Mouse (Mus musculus) midbrain, postnatal 0 days (tissue): ENCODE results near the gene Atxn7. TPM values are rescaled to one million over a fixed set of nuclear protein-coding genes. Genes with fewer than 3 reads are reported as not detected.
"Not testable (repeated sequence)": the region's sequence is repeated elsewhere in the genome, so short reads cannot be mapped to it uniquely, and the experiment has no call there.

Source experiments
- ATAC-seq: fragments of 200-750 bp; cut with Nextera tagmentation; 2 replicates; pipeline ENCODE4 v1.8.0; 2017; ENCODE audit warnings: moderate number of reproducible peaks, mild to moderate bottlenecking, moderate TSS enrichment, moderate library complexity; ENCODE audit not compliant: low FRiP score
- DNase-seq: peaks from one replicate; pipeline ENCODE4 v3.0.0-alpha.2; 2015; ENCODE audit warnings: low spot score
- H3K27ac ChIP-seq: fragments of 300-500 bp; sonication (generic); 2 replicates; pipeline ENCODE4 v1.5.1; 2014; ENCODE audit warnings: low read depth, mild to moderate bottlenecking, low read length, mixed read lengths
- H3K27me3 ChIP-seq: fragments of 300-500 bp; sonication (generic); 2 replicates; pipeline ENCODE4 v1.6.1; 2014; ENCODE audit warnings: low read length, control low read depth, mixed read lengths; ENCODE audit not compliant: insufficient read depth
- H3K36me3 ChIP-seq: fragments of 300-500 bp; sonication (generic); 2 replicates; pipeline ENCODE4 v1.6.1; 2014; ENCODE audit warnings: low read length, control low read depth, mixed read lengths; ENCODE audit not compliant: insufficient read depth
- H3K4me1 ChIP-seq: fragments of 300-500 bp; sonication (generic); 2 replicates; pipeline ENCODE4 v1.6.1; 2014; ENCODE audit warnings: mild to moderate bottlenecking, control low read depth, antibody characterized with exemption, low read length, mixed read lengths; ENCODE audit not compliant: insufficient read depth
- H3K4me2 ChIP-seq: fragments of 300-500 bp; sonication (generic); 2 replicates; pipeline ENCODE4 v1.6.1; 2014; ENCODE audit warnings: low read depth, mild to moderate bottlenecking, low read length, mixed read lengths; ENCODE audit not compliant: poor library complexity, severe bottlenecking
- H3K4me3 ChIP-seq: fragments of 300-500 bp; sonication (generic); 2 replicates; pipeline ENCODE4 v1.5.1; 2014; ENCODE audit warnings: low read depth, mild to moderate bottlenecking, low read length, moderate library complexity
- H3K9ac ChIP-seq: fragments of 300-500 bp; sonication (generic); replicated peaks from 2 replicates; pipeline ENCODE4 v1.6.1; 2014; ENCODE audit warnings: mild to moderate bottlenecking, low read length, moderate library complexity, mixed read lengths; ENCODE audit not compliant: poor library complexity, severe bottlenecking
- H3K9me3 ChIP-seq: fragments of 300-500 bp; sonication (generic); 2 replicates; pipeline ENCODE4 v1.6.1; 2016; ENCODE audit warnings: low read length, control low read depth
- CTCF ChIP-seq: IDR thresholded peaks from 2 replicates; pipeline ENCODE4 v1.5.1; 2016; ENCODE audit warnings: antibody characterized with exemption, mild to moderate bottlenecking
- WGBS: fragments of 180-500 bp; shearing (Covaris S2); extraction: QIAGEN DNeasy Blood & Tissue Kit; methylation state at CpG from one replicate; pipeline ENCODE4 v1.1.7; 2014; 5-methylcytosine and 5-hydroxymethylcytosine counted together
- polyA plus RNA-seq: library from polyadenylated mRNA; unstranded; fragments of >200 nt; fragmentation: Nextera tagmentation; extraction: Ambion mirVana; gene quantifications from 2 replicates; pipeline ENCODE4 v1.2.1, GENCODE M21; 2015
- total RNA-seq: library from RNA; depleted of rRNA; stranded (reverse); fragments of >200 nt; gene quantifications from 2 replicates; pipeline ENCODE4 v1.2.3, GENCODE M21; 2014

Gene Atxn7
- total and polyA plus RNA-seq, 2 experiments from 2014 or later, result 2.5 to 12.7 TPM

DNA sequence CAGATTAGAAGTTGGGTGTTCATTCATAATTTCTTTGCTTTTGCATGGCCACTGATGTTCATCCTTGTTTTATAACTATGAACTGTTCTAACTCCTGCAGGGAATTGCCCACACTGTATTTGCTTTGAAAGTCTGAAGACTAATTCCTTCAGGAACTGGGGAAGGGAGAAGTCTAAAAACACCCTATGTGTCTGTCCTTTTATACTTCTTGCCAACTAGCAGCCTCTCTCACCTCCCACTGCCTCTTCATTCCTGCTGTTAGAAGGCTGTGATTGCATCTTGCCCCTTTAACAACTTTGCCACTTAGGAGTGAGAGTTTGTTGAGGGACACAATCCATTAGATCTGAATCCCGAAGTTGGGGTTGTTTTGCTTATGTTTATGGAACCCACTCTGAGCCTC is 71.6 kb downstream of the Atxn7 start:
- no peaks in the 10 kb centered on the region for H3K36me3 ChIP-seq
- H3K27me3 ChIP-seq, result no peaks in the 10 kb centered on the region
- no peak overlapping the region for H3K4me2 ChIP-seq
- no peaks in the 10 kb centered on the region for H3K9me3 ChIP-seq
- no peaks in the 10 kb centered on the region for H3K4me1 ChIP-seq
- DNase-seq, result no peak
- WGBS, result 100% methylated on average over 1 of the region's 1 CpGs
- H3K9ac ChIP-seq, result no peak overlapping the region
- H3K27ac ChIP-seq, result no peak overlapping the region
- no peak for TF ChIP-seq CTCF
- ATAC-seq, result no peak
- H3K4me3 ChIP-seq, result no peak overlapping the region

DNA sequence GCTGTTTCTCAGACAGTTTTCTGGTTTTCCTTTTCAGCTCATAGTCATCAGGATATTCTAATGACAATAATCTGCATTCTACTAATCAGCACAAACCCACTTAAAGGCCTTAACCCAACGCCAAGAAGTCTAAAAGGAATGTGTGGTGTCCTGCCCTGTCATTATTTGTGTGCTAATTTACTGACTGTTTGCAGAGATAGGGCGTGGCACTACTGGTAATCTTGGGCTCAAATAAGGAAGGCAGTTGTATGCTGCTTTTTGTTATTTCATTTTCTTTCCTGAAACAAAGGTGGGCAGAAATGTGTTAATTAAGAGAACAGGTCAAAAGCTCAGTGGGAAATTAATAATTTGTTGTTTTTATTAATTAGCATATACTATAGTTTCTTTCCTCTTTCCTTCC is 75.1 kb downstream of the Atxn7 start:
- ATAC-seq, result no peak
- TF ChIP-seq CTCF, result no peak
- WGBS, result 84% methylated on average over 2 of the region's 2 CpGs

GRCm38 (mm10) chr14:14038233-14038632 is 77.0 kb downstream of the Atxn7 start:
- no peak for TF ChIP-seq CTCF
- 83% methylated on average over 2 of the region's 2 CpGs for WGBS
- no peaks in the 10 kb centered on the region for H3K9me3 ChIP-seq

More for the DNA sequence above, 75.1 kb downstream of the Atxn7 start:
- Histone ChIP-seq H3K4me1 (no peaks in the 10 kb centered on the region), H3K27ac (no peak overlapping the region), H3K36me3 (no peaks in the 10 kb centered on the region), H3K4me3 (no peak overlapping the region), H3K9me3 (no peaks in the 10 kb centered on the region), H3K9ac (no peak overlapping the region), H3K27me3 (no peaks in the 10 kb centered on the region), H3K4me2 (no peak overlapping the region)
- no peak for DNase-seq

GRCm38 (mm10) chr14:14042336-14042735 is 81.1 kb downstream of the Atxn7 start:
- 64% methylated on average over 4 of the region's 4 CpGs for WGBS
- Histone ChIP-seq H3K36me3 (peaks cover 3% of the 10 kb centered on the region; the same call in 1 of the 2 replicates), H3K27me3 (no peaks in the 10 kb centered on the region), H3K9ac (no peak overlapping the region), H3K27ac (no peak overlapping the region), H3K4me1 (no peaks in the 10 kb centered on the region), H3K9me3 (no peaks in the 10 kb centered on the region), H3K4me2 (no peak overlapping the region), H3K4me3 (no peak overlapping the region)
- ATAC-seq, result no peak
- DNase-seq, result no peak
- TF ChIP-seq CTCF, result no peak

More at GRCm38 (mm10) chr14:14038233-14038632, 77.0 kb downstream of the Atxn7 start:
- Histone ChIP-seq H3K4me2 (no peak overlapping the region), H3K27me3 (no peaks in the 10 kb centered on the region), H3K4me1 (no peaks in the 10 kb centered on the region), H3K36me3 (no peaks in the 10 kb centered on the region), H3K9ac (no peak overlapping the region), H3K27ac (no peak overlapping the region), H3K4me3 (no peak overlapping the region)
- no peak for ATAC-seq
- DNase-seq, result no peak

- TF ChIP-seq CTCF, result peak; percentile 77
- Histone ChIP-seq H3K4me2 (no peak overlapping the region), H3K27me3 (no peaks in the 10 kb centered on the region), H3K36me3 (peaks cover 8% of the 10 kb centered on the region), H3K4me1 (no peaks in the 10 kb centered on the region), H3K4me3 (no peak overlapping the region), H3K27ac (no peak overlapping the region), H3K9me3 (no peaks in the 10 kb centered on the region), H3K9ac (no peak overlapping the region)
- no peak; the same call in 1 of the 2 replicates for ATAC-seq
- WGBS, result 95% methylated on average over 2 of the region's 2 CpGs
- DNase-seq, result peak; percentile 47
Measured at GRCm38 (mm10) chr14:14054386-14054785, 93.1 kb downstream of the Atxn7 start.

DNA sequence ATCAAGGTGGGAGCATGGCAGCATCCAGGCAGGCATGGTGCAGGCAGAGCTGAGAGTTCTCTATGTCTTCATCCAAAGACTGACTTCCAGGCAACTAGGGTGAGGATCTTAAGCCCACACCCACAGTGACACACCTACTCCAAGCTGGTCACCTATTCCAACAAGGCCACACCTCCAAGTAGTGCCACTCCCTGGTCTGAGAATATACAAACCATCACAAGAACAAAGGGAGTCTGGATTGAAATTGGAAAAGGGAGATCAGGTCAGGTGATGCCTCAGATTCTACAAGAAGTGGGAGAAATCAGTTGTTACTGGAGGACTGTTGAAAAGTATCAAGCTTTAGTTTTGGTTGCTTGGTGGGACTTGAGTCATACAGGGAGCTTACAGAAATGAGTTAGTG is 98.4 kb downstream of the Atxn7 start:
- not testable (repeated sequence) for H3K9ac ChIP-seq, H3K4me2 ChIP-seq, ATAC-seq, H3K27ac ChIP-seq, H3K27me3 ChIP-seq, H3K9me3 ChIP-seq, H3K36me3 ChIP-seq, H3K4me1 ChIP-seq, DNase-seq, H3K4me3 ChIP-seq
